Mouse (Mus musculus) heart, embryonic 14.5 days (tissue): ENCODE measurements around the gene Dnajb1. TPM values are rescaled to one million over a fixed set of nuclear protein-coding genes. Genes with fewer than 3 reads are reported as not detected.

Experiments used
- ATAC-seq: fragments of 200-750 bp; cut with Nextera tagmentation; 2 replicates; pipeline ENCODE4 v1.8.0; 2017; ENCODE audit warnings: low read depth, moderate TSS enrichment; ENCODE audit not compliant: insufficient number of reproducible peaks, insufficient read depth, low FRiP score
- H3K27ac ChIP-seq, 2 experiments: fragments of 200-500 bp in 1 of 2; fragments of 300-500 bp in 1 of 2; sonication (generic) in 1 of 2; replicated peaks in 1 of 2; 2 replicates each; pipeline ENCODE4 v1.5.1; 2012 to 2014; ENCODE audit warnings: low read depth in 2 of 2, low read length in 2 of 2, control low read depth in 1 of 2, mild to moderate bottlenecking in 1 of 2, mixed read lengths in 1 of 2; ENCODE audit not compliant: control insufficient read depth in 1 of 2, insufficient read depth in 1 of 2
- H3K27me3 ChIP-seq: fragments of 300-500 bp; sonication (generic); 2 replicates; pipeline ENCODE4 v1.6.1; 2014; ENCODE audit warnings: mild to moderate bottlenecking, low read length, control low read depth; ENCODE audit not compliant: control insufficient read depth, insufficient read depth
- H3K36me3 ChIP-seq: fragments of 300-500 bp; sonication (generic); 2 replicates; pipeline ENCODE4 v1.6.1; 2014; ENCODE audit warnings: mild to moderate bottlenecking, control low read depth, low read length, mixed read lengths; ENCODE audit not compliant: control insufficient read depth, insufficient read depth
- H3K4me1 ChIP-seq, 2 experiments: fragments of 200-500 bp in 1 of 2; fragments of 300-500 bp in 1 of 2; sonication (generic) in 1 of 2; 2 replicates each; pipeline ENCODE4 v1.6.1; 2012 to 2014; ENCODE audit warnings: low read length in 2 of 2, control low read depth in 1 of 2, mixed read lengths in 1 of 2; ENCODE audit not compliant: control insufficient read depth in 2 of 2, insufficient read depth in 2 of 2
- H3K4me2 ChIP-seq: fragments of 300-500 bp; sonication (generic); 2 replicates; pipeline ENCODE4 v1.6.1; 2014; ENCODE audit warnings: mild to moderate bottlenecking, low read length
- H3K4me3 ChIP-seq, 2 experiments: fragments of 200-500 bp in 1 of 2; fragments of 300-500 bp in 1 of 2; sonication (generic) in 1 of 2; 2 replicates each; pipeline ENCODE4 v1.5.1; 2012 to 2014; ENCODE audit warnings: low read length in 2 of 2, mild to moderate bottlenecking in 2 of 2, control low read depth in 1 of 2, low read depth in 1 of 2, moderate library complexity in 1 of 2; ENCODE audit not compliant: control insufficient read depth in 1 of 2, insufficient read depth in 1 of 2
- H3K9ac ChIP-seq: fragments of 300-500 bp; sonication (generic); 2 replicates; pipeline ENCODE4 v1.6.1; 2014; ENCODE audit warnings: mild to moderate bottlenecking, low read length
- H3K9me3 ChIP-seq: fragments of 300-500 bp; sonication (generic); 2 replicates; pipeline ENCODE4 v1.6.1; 2016; ENCODE audit warnings: low read length, control low read depth; ENCODE audit not compliant: control insufficient read depth
- WGBS: fragments of 180-500 bp; shearing (Covaris S2); extraction: QIAGEN DNeasy Blood & Tissue Kit; methylation state at CpG from one replicate; pipeline ENCODE4 v1.1.7; 2014; 5-methylcytosine and 5-hydroxymethylcytosine counted together
- polyA plus RNA-seq: library from polyadenylated mRNA; unstranded; fragments of >200 nt; fragmentation: Nextera tagmentation; extraction: Ambion mirVana; gene quantifications from 2 replicates; pipeline ENCODE4 v1.2.1, GENCODE M21; 2014

Gene Dnajb1
- polyA plus RNA-seq, 1 experiment from 2014 or later = 38.2 TPM

DNA sequence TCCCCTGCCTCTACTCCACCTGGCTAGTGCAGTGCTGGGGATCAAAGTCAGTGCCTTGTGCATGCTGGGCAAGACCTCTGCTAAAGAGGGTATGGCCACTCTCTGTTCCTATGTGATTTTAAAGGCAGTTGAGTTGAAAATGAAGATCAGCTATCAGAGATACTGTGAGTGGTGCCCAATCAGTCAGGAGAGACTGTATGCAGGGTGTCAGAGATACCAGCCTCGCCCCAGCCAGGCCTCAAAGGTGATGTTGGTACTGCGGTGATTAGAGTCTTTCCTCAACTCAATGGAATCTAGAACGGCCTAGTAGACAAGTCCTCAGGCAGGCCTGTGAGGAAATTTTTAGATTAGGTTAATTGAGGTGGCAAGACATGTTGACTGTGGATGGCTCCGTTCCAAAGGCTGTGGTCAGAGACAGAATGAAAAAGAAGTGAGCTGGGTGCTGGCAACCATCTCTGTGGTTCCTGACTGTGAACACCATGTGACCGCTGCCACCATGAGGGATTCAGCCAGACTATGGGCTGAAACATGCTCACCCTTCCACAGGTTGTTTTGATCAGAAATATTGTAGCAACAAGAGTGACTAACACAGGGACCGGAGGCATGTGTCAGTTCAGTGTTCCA lies 17.8 kb downstream of the Dnajb1 start:
- H3K9ac ChIP-seq = no peak overlapping the region
- no peaks in the 10 kb centered on the region for H3K36me3 ChIP-seq
- H3K27me3 ChIP-seq = no peaks in the 10 kb centered on the region
- H3K9me3 ChIP-seq = no peaks in the 10 kb centered on the region
- no peak overlapping the region for H3K4me2 ChIP-seq
- ATAC-seq = no peak
- WGBS = 79% methylated on average over 6 of the region's 6 CpGs
- H3K4me3 ChIP-seq = no peak overlapping the region
- peaks cover 3% of the 10 kb centered on the region in 2 experiments; a peak in 1 of 4 replicates for H3K4me1 ChIP-seq
- H3K27ac ChIP-seq = no peak overlapping the region

DNA sequence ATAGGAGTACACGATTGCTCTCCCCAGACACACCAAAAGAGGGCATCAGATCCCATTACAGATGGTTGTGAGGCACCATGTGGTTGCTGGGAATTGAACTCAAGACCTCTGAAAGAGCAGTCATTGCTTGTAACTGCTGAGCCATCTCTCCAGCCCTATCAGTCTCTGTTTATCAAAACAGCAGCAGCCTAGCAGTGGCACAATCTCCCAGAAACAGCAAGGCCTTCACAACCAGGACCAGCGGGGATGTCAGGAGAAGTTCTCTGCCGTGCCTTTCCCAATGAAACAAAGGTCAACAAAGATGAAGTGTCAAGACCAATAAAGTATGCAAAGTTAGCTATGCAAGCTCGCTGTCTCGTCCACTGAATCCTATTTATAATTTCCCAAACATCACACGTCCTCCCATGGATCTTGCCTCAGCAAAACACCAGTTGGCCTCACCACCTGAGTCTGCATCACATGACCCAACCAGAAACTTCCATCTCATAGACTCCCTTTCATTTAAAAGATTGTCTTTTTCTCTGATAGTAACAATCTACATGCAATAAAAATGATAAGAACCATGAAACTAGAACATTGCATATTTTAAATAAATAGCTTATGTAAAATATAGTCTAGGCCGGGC lies 24.2 kb downstream of the Dnajb1 start:
- Histone ChIP-seq H3K27me3 (no peaks in the 10 kb centered on the region), H3K4me2 (no peak overlapping the region), H3K4me1 (no peaks in the 10 kb centered on the region), H3K9me3 (0 out of 2 replicates have a peak, but pooled peaks cover 8% of the 10 kb centered on the region), H3K4me3 (no peak overlapping the region), H3K9ac (no peak overlapping the region), H3K27ac (no peak overlapping the region), H3K36me3 (no peaks in the 10 kb centered on the region)
- ATAC-seq = no peak
- 81% methylated on average over 7 of the region's 7 CpGs for WGBS

DNA sequence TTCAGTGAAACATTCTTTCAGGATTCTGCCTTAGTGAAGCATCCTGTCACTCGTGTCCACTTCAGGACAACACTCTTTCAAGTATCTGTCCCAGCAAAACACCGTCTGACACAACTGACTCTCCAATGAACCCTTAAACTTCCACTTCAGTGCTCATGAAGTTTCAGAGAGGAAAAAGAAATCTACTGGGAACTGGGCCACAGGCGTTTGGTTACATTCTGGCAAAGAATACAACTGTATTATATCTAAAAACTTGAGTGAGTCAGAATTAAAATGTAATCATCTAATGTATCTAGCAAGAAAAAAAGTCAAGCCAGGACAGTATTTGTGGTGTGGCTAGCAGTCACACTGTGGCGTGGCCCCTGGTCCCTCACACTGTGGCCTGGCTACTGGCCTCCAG lies 30.9 kb downstream of the Dnajb1 start:
- H3K27me3 ChIP-seq = no peaks in the 10 kb centered on the region
- ATAC-seq = no peak
- H3K9me3 ChIP-seq = 0 out of 2 replicates have a peak, but pooled peaks cover 8% of the 10 kb centered on the region
- H3K4me2 ChIP-seq = no peak overlapping the region
- H3K4me3 ChIP-seq = no peak overlapping the region
- WGBS = 57% methylated on average over 4 of the region's 4 CpGs
- H3K9ac ChIP-seq = no peak overlapping the region
- no peaks in the 10 kb centered on the region for H3K4me1 ChIP-seq
- no peaks in the 10 kb centered on the region for H3K36me3 ChIP-seq
- no peak overlapping the region for H3K27ac ChIP-seq

DNA sequence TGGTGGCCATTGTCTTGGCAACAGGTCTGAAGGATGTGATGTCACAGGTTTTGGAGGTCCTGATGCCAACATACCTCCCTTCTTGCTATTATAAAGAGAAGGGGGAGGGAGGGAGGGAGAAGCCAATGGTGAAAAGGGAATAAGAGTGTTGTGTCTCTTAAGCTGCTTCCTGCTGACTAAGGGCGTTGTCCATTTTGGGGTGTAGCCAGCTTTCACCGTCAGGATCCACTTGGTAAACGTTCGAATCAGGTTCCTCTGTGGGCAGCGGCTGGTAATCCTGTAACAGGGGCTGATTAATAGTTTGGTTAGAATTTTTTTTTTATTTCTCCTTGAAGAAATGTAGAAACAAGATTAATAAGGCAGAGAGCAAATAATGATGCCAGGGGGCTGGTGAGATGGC lies 31.7 kb downstream of the Dnajb1 start:
- no peak overlapping the region for H3K27ac ChIP-seq
- 70% methylated on average over 5 of the region's 5 CpGs for WGBS
- H3K4me2 ChIP-seq = no peak overlapping the region
- no peak for ATAC-seq
- H3K36me3 ChIP-seq = no peaks in the 10 kb centered on the region
- no peaks in the 10 kb centered on the region for H3K27me3 ChIP-seq
- H3K9me3 ChIP-seq = 0 out of 2 replicates have a peak, but pooled peaks cover 8% of the 10 kb centered on the region
- no peaks in the 10 kb centered on the region for H3K4me1 ChIP-seq
- no peak overlapping the region for H3K9ac ChIP-seq
- no peak overlapping the region for H3K4me3 ChIP-seq

DNA sequence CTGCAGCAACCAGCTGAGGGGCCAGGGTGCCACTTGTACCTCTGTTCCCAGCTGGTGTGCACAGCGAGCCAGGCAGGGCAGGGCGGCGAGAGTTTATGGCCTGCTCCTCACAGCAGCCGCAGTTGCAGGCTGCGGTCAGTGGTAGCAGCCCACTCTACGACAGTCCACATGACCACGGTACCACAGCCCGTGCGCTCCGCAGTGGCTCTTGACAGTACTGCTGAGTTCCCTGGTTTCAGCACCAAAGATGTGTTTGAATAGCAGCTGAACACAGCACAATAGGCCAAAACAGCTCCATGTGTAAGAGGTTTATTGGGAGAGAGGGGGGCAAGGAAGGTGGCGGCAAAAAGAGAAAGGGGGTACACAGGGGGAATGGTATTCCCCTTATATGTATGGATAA lies 39.5 kb downstream of the Dnajb1 start:
- WGBS = 92% methylated on average over 11 of the region's 11 CpGs
- no peak for ATAC-seq
- H3K4me2 ChIP-seq = no peak overlapping the region
- peaks cover 3 to 4% of the 10 kb centered on the region in 2 experiments for H3K4me1 ChIP-seq
- H3K4me3 ChIP-seq = no peak overlapping the region
- H3K36me3 ChIP-seq = no peaks in the 10 kb centered on the region
- H3K27ac ChIP-seq = no peak overlapping the region
- H3K9me3 ChIP-seq = no peaks in the 10 kb centered on the region
- H3K27me3 ChIP-seq = no peaks in the 10 kb centered on the region
- H3K9ac ChIP-seq = no peak overlapping the region

DNA sequence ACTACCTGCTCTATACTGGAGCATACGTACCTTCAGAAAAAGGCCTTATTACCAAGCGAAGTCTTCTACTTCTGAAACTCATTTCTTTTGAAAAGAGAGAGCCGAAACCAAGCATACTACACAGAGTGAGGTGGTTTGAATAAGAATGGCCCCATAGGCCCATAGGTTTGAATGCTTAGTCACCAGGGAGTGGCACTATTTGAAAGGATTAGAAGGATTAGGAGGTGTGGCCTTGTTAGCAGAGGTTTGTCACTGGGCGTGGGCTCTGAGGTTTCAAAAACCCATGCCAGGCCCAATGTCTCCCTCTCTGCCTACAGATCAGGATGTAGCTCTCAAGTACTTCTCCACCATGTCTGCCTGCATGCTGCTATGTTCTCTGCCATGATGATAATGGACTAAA lies 40.0 kb downstream of the Dnajb1 start:
- no peaks in the 10 kb centered on the region for H3K36me3 ChIP-seq
- no peak overlapping the region for H3K27ac ChIP-seq
- peaks cover 3 to 4% of the 10 kb centered on the region in 2 experiments for H3K4me1 ChIP-seq
- H3K9ac ChIP-seq = no peak overlapping the region
- H3K4me2 ChIP-seq = no peak overlapping the region
- no peak for ATAC-seq
- H3K4me3 ChIP-seq = no peak overlapping the region
- no peaks in the 10 kb centered on the region for H3K9me3 ChIP-seq
- 91% methylated on average over 4 of the region's 4 CpGs for WGBS
- no peaks in the 10 kb centered on the region for H3K27me3 ChIP-seq

DNA sequence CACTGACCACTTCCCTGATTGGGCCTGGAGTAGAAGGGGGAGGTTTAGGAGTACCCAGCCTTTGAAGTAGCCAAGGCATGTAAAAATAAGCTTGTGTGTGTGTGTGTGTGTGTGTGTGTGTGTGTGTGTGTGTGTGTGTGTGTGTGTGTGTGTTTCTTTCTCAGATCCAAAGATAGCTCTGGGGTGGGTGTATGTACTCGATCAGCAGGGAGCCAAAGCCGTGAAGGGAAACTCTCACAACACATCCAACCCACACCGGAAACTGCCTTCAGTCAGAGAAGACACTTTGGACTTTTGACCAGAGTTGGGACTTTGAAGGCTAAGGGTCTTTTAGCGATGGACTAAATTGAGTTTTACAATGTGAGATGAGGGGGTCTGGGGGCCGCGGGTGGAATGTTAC lies 41.7 kb downstream of the Dnajb1 start:
- ATAC-seq = no peak
- Histone ChIP-seq H3K4me2 (no peak overlapping the region), H3K4me1 (peaks cover 9 to 12% of the 10 kb centered on the region in 2 experiments), H3K9ac (no peak overlapping the region), H3K27ac (no peak overlapping the region), H3K27me3 (no peaks in the 10 kb centered on the region), H3K36me3 (no peaks in the 10 kb centered on the region; the same call in 1 of the 2 replicates), H3K4me3 (no peak overlapping the region), H3K9me3 (no peaks in the 10 kb centered on the region)
- 89% methylated on average over 6 of the region's 6 CpGs for WGBS
